In the genomic region with DNA sequence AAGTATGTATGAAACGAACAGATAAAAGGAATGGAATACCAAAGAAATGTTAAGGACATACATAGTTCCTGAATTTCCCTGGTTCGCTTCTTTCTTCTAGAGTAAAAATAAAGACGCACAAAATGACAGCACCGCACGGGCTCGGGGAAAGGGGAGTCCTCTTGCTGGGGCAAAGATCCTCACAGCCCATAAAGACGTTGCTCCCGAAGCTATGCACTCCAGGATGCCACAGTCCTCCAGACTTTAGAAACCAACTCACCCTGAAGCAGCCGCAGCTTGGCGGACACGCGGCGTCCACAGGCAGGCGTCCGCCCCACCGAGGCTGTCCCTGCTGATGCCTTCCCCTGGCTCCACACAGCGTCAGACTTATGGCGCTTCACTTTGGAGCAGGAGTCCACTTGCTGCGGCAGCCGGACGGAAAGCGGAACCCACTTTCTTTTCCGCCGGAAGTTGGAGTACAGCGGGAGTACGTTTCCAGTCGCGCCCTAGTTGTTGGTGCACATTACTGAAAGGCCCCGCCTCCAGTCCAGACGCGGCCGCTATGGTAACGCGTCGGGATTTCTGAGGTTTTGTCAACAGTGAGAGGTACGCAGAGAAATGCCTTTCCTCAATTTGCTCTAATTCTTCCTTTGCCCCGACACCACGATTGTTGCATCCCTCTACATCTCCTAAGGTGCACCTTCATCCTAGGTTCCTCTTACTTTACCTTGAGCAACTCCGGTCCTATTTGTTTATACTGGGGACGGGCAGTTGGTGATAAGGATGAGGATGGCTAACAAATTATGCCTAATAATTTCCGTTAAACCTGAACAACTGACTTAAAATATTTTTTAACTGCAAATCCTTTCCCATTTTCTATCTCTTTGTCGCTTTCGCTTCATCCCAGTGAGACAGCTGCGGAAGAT, we compare ENCODE assay signal across 1 mouse cellular context.
TF ChIP-seq lines count a peak whose summit lies in the region.

A gene (minus strand): TSS at position 715 of the 905 bp plus-strand sequence.

TF ChIP-seq in MEL, 35 proteins besides CTCF, POLR2A, EP300 and RAD21 (continued from another document):
- peak; percentile 78 for TF ChIP-seq NELFE (IDR thresholded peaks at IDR 0.05; ENCODE audit: low read depth, low read length)
- TF ChIP-seq TBP (IDR thresholded peaks at IDR 0.05; ENCODE audit: low read depth, low read length), result peak; percentile 77
- peak; percentile 83; the same call in 1 of the 2 replicates for TF ChIP-seq POLR2AphosphoS2 (IDR thresholded peaks at IDR 0.05; ENCODE audit: low read length)
- TF ChIP-seq MXI1 (IDR thresholded peaks at IDR 0.05; ENCODE audit: low read depth, low read length), result peak; percentile 91
- peak; percentile 58; the same call in 1 of the 2 replicates for TF ChIP-seq TCF12 (IDR thresholded peaks at IDR 0.05; ENCODE audit: low read depth, low read length)
- 0 out of 2 replicates have a peak, but pooled peaks have one; percentile 10 for TF ChIP-seq NRF1 (IDR thresholded peaks at IDR 0.05; ENCODE audit: insufficient read depth, low read depth, low read length, poor library complexity, severe bottlenecking)
- TF ChIP-seq SMC3 (IDR thresholded peaks at IDR 0.05; ENCODE audit: low read depth, low read length), result peak; percentile 19; the same call in 1 of the 2 replicates
- TF ChIP-seq USF2 (IDR thresholded peaks at IDR 0.05; ENCODE audit: borderline replicate concordance in 1 of 2, insufficient read depth in 1 of 2, low read depth in 1 of 2, low read length in 2 of 2), result no peak
- TF ChIP-seq MEF2A (IDR thresholded peaks at IDR 0.05; ENCODE audit: extremely low read depth, insufficient replicate concordance, low read depth, low read length, poor library complexity, severe bottlenecking), result no peak
- no peak for TF ChIP-seq MAFK (IDR thresholded peaks at IDR 0.05; ENCODE audit: borderline replicate concordance, low read depth, low read length)
- TF ChIP-seq GABPA (IDR thresholded peaks at IDR 0.05; ENCODE audit: low read depth, low read length), result peak; percentile 25; the same call in 1 of the 2 replicates
- peak; percentile 79 for TF ChIP-seq MAX (IDR thresholded peaks at IDR 0.05; ENCODE audit: low read length)
- TF ChIP-seq BHLHE40 (IDR thresholded peaks at IDR 0.05; ENCODE audit: borderline replicate concordance, low read depth, low read length), result no peak
- TF ChIP-seq ETS1 (IDR thresholded peaks at IDR 0.05; ENCODE audit: low read depth, low read length), result peak; percentile 28; the same call in 1 of the 2 replicates
